Mouse (Mus musculus) fibroblast of lung, adult 2 months (primary cell): Measurements from ENCODE around the gene Kri1.
"Not testable (repeated sequence)": the region's sequence is repeated elsewhere in the genome, so short reads cannot be mapped to it uniquely, and the experiment has no call there.

Source experiments
- DNase-seq: peaks from one replicate; pipeline ENCODE4 v3.0.0-alpha.2; 2011; ENCODE audit warnings: low read depth

The Kri1 gene

DNA sequence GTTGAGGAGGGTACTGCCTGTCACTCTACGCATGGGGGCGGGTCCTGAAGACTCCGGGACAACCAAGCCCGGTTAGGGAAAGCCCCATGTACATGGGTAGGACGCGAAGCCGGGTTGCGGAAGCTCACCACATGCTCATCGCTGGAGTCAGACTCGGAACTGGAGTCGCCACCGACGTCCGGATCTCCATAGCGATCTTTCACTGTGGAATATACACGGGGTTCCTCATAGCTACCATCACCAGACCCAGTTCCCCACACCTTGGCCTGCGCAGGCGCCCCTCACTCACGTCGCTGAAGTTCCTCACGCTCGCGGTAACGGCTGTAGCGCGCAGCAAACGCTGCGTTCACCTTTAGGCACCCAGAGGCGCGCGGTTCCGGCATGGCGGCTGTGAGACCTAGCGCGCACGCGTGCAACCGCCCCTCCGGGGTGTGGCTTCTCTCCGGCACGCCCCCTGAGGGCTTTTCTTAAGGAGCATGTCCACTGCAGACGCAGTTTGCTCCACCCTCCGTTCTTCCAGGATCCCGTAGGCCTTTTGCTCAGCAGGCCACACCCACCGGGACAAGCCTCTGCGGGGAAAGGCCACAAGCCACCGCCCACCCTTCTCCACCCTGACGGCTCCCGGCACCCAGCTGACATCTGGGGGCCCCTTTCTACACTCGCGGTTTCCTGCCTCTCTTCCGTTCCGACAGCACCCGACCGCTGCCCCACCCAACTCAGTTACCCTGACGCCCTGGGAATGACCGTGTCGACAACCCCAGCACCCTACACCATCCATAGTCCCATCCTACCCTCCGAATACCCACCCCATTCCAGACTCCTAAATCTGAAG lies at the start of gene Kri1:
Gene Kri1, minus strand, starts transcription at position 399 of the 832 bp plus-strand sequence.
- DNase-seq: peak; percentile 95

DNA sequence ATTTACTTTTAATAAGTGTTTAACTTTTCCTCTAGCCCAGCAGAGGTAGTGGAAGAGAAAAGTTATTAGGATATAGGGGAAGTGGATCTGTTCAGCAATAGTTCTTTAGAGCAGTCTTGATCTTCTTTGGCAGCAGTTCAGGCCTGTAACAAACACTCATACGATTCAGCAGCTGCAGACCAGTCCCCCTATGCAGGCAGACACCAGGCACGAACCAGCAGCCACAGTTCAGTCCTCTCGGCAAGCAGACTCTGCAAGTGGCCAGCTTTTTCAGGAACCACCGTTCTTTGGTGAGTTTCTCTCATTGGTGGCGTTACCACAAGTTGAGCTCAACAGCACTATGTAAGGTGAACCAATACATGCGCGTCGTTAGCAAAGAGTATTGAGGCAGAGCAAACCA lies 48.7 kb upstream of the Kri1 start:
- DNase-seq: no peak

DNA sequence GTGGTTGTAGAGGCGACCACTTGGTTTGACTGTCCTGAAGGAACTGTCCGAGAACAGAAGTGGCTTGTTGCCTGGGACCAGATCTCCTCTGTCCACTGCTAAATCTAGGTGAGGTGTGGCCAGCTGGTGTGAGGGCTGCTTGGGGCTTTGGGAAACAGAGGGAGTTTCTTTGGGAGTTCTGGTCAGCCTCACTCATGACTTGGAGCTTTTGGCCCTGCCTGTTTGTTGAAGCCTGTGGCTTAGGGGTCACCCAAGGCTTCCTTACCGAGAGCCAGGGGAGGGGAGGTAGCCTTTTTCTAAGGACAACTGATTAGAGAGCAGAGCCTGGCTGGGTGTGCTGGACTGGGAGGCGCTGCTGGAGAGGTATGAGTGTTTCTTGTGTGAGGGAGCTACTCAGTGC lies 47.6 kb upstream of the Kri1 start:
- DNase-seq: no peak

DNA sequence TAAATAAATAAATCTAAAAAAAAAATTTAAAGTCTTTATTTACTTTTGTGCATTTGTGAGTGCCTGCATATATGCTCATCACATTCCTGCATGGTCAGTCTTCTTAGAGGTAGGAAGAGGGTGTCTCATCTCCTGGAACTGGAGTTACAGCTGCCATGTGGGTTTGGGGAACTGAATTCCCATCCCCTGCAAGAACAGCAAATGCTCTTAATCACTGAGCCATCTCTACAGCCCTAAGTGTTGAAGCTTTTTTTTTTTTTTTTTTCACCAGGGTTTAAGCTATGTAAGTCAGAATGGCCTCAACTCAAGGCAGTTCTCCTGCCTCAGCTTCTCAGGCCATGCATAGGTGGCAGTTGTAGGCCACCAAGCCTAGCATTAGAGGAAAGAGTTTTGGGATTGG lies 47.0 kb upstream of the Kri1 start:
- DNase-seq: no peak

DNA sequence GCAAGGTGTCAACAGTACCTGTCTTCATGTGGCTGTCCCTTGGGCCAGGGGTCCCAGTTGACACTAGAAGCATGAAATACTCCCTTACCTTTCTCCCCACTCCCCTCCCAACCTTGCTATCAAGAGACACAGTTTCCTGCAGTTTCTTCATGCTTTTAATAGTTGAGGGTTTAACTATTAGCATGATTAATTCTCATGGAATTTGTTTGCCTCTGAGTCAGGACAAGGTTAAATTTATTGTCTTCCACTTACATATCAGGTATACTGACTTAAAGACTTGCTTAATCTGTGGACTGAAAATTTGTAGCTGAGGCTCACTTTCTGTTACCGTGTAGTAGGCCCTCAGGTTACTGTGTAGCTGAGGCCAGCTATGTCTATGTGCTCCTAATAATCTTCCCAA lies 45.8 kb upstream of the Kri1 start:
- no peak for DNase-seq

DNA sequence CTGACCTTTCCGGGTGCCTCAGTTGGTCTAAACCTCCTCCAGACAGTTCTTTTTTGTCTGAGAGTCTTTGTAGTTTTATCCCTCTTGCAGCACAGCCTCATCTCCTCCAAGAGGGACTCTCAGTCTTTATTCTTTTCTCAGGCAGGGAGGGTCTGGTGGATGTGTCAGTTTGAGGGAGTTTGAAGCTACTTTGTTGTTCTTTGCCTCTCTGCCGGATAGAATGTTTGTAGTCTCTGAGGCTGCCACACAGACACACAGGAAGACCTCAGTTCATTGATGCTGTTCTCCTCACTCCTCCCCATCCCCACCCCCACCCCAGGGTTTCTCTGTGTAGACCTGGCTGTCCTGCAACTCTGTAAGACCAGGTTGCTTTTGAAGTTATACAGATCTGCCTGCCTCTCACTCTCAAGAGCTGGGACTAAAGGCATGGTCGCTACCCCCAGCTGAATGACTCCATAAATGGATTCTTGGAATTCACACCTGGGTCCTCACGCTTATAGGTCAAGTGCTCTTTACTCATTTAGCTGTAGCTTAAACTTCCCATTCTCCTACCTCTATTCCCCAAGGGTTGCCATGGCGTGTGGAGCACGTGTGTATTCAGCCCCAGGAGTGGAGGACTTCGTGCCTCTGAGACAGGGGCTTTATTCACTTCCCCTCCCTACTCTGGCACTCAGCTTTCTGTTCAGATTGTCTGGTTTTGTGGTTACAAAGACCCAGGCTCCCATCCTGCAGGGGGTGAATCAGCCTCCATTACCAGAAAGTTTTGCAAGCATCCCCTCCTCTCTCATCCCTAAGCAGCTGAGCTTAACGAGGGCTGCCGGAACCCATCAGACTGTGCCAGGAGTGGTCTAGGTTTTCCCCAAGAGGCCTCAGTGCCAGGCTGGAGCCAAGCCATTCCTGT lies 44.6 kb upstream of the Kri1 start:
- DNase-seq: no peak

DNA sequence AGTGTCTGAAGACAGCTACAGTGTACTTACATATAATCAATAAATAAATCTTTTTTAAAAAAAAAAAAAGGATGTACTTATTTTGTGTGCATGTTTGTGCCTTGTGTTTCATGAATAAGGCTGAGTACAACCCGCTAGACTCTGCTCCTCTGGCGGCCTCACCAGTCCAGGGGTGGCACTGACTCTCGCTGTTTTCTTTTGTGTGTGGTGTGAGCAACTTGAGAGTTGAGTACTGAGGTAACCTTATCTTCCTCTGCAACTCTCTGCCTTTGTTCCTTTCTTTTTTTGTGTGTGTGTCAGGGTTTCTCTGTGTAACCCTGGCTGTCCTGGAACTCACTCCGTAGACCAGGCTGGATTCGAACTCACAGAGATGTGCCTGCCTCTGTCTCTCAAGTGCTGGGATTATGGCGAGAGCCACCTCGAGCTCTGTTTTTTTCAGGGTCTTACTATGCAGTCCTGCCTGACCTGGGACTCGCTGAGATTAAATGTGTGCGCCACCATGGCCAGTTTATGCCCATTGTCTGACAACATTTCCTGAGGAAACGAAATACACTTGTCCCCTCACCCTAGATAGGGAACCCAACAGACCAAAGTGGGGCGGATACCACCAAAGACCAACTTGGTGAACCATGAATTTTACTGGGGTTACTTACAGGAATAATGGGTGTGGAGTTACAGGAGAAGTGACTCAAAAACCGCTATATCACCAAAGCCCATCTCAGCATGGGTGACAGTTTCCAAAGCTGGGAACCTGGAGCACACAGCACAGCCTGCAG lies 43.8 kb upstream of the Kri1 start:
- DNase-seq: no peak

DNA sequence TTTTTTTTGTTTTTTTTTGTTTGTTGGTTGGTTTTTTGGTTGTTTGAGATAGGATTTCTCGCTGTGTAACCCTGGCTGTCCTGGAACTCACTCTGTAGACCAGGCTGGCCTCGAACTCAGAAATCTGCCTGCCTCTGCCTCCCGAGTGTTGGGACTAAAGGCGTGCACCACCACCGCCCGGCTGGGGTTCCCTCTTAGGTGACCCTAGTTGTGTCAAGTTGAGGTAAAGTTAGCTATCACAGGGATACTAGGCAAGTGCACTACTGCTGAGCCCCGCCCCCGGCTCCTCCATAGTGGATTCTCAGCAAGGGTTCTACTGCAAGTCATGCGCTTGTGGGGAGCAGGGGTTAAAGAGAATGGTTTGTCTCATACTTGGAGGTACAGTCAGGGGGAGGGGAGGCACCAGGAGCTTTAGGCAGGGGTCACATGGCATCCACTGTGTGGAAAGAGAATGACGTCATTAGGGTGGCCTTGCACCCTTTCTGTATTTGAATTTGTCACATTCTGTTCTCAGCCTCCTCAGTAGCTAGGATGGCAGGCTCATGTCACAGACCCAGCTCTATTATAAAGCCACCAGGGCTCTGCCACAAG lies 42.0 kb upstream of the Kri1 start:
- no peak for DNase-seq

DNA sequence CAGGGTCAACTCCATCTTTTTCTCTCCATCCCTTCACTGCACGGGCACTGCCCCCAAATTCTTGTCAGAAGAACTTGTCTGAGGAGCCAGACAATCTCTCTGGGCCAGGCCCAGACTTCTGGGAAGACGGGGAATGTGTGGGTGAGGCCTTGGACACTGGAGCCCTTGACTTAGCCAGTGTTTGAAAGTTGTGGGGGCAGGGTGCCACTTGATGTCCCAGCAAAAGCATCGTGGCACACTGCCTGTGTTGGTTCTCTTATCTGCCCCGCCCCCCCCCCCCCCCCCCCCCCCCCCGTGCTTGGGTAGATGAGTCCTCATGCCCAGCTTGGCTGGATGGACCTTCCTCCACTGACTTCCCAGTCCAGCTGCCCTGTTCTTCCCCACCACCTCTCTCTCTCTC lies 41.3 kb upstream of the Kri1 start:
- DNase-seq: no peak

DNA sequence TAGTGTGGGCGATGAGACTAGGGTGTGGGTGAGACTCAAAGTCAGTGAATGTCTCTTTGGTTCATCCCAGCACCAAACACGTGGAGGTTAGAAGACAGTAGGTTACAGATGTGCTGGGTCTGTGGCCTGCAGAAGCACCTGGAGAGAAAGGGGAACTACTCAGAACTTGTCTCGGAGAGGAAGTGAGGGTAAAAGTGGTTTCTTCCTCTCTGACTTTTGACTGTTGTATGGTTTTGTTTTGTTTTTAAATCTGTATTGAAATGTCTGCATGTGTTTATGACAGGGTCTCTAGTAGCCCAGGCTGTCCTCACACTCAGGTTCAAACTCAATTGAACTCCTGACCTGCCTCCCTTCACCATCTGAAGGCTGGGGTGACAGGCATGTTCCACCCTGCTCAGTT lies 40.3 kb upstream of the Kri1 start:
- DNase-seq: no peak

DNA sequence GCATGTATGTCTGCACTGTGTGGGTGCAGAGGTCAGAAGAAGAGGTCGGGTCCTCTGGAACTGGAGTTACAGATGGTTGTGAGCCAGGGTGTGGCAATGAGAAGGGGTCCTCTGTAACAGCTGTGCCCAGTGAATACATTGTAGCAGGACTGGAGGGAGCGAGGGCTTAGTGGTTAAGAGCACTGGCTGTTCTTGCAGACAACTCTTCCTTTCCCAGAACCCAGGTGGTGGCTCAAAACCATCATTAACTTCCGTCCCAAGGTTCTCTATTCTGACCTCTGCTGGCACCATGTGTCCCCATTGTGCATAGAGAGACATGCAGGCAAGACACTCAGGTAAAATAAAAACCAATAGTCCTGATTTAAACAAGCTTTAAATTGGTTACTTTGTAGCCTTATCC lies 39.8 kb upstream of the Kri1 start:
- DNase-seq: no peak

DNA sequence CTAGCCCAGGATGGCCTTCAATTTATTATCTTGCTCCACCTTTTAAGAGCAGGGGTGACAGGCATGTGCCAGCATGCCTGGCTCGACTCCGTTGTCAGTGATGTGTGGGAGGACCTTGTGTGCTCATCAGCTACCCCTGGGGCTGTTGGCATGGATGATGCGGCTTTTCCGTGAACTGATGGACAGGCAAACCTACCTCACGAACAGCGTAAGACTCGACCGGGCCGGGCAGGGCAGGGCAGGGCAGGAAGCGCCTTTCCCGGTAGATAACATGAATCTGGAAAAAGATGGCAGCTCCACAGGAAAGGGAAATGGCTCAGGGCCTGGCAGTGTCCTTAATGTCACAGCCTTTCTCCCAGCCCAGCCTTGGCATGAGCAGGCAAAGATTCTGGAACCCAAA lies 36.5 kb upstream of the Kri1 start:
- DNase-seq: no peak

DNA sequence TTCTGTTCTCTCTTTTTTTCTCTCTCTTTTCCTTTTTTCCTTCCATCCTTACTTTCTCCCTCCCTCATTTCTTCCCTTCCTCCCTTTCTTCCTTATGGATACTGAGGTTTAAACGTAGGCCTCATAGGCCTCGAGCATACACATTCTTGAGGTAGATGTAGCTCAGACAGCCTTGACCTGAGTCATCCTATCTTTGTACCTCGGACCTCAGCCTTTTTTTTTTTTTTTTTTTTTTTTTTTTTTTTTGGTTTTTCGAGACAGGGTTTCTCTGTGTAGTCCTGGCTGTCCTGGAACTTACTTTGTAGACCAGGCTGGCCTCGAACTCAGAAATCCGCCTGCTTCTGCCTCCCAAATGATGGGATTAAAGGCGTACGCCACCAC lies 35.1 kb upstream of the Kri1 start:
- DNase-seq: not testable (repeated sequence)

DNA sequence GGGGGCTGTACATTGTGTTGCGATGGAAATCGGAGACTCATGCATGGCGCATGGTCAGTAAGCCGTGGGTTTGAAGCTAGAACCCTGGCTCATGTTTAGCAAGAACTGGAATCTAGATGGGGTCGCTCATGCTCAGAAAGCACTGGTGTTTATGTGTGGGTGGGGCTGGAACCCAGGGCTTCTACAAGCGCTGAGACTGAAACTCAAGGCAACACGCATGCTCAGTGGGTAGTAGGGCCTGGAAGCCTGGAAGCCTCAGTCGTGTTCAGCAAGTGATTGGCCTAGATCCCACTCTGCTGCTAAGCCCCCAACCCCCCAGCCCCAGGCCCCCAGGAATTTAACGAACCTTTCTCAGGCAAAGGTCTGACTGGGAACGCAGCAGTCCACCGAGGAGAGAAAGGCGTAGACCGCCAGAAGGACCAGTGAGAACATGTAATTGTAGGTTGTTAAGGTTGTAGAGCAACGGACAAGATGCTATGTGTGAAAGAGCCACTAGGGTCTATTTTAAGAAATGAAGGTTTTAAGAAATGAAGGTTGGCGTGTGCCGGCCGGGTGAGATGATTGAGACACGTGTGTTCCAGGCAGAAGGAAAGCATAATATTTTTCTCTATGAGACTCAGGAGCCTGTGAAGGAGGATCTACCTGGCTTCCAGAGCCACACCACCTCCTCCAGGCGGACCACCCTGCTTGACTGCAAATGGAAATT lies 34.6 kb upstream of the Kri1 start:
- no peak for DNase-seq

DNA sequence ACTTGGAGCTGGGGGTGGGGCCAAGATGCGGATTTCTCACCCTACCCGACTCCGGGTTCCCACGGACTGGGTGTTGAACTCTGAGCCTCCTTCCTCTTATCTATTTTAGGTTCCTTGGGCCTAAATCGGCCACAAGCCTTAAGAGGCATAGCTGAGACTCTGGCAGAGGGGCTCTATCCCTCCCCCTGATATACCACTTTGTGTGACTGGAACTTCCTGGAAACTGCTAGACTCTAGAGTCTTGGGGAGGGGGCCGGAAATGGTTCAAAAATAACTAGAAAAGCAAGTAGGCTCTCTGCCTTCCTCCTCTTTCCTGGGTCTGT lies 33.7 kb upstream of the Kri1 start:
- DNase-seq: no peak

DNA sequence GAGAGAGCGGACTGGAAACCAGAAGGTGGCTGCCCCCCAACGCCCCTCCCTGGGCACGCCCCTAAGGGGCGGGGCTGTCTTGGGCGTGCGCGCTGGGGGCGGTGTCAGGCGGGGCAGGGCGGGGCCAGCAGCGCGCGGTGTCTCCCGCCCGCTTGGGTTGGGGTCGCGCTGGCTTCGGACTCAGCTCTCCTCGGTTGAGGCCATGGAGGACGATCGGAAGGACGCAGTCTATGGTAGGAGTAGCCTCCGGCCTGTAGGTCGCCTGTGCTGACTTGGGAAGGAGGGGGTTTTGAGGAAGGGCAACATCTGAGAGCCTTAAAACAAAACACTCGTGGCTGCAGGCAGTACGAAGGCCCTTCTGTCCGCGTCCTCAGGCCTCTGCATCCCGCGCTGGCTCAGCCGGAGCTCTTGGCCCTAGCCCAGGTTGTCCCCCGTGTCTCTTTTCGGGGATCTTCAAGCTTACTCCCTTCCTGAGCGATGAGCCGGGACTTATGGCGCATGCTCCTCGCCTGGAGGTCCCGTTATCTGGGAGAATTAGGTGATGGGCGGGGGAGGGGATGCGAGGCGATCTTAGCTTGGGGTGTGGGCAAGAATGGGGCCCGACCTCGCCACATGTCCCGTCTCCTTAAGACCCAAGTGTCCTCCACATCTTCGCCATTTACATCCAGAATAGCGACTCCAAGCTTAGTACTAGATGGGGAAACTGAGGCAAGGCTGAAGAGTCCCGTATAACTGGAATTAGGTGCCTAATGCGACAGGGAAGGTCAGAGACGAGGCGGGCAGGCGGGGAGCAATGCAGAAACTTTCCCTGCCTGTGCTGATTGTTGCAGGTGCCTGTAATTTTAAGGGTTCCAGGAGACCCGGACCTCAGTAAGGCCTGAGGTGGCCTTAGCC lies 33.1 kb upstream of the Kri1 start, which contains the start of gene Slc44a2:
Gene Slc44a2, plus strand, starts transcription at position 80 of the 894 bp plus-strand sequence.
- DNase-seq: no peak

DNA sequence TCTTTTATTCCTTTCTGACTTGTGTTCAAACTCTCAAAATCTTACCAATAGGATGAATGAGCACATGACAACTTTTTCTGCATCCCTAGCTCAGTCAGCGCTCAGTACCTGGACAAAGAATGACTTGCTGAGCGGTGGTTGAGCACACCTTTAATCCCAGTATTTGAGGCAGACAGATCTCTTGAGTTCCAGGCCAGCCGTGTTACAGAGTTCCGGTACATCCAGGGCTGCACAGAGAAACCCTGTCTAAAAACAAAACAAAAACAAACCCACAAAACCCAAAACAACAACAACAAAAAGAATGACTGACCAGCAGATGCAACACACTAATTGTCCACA lies 32.5 kb upstream of the Kri1 start:
- no peak for DNase-seq

DNA sequence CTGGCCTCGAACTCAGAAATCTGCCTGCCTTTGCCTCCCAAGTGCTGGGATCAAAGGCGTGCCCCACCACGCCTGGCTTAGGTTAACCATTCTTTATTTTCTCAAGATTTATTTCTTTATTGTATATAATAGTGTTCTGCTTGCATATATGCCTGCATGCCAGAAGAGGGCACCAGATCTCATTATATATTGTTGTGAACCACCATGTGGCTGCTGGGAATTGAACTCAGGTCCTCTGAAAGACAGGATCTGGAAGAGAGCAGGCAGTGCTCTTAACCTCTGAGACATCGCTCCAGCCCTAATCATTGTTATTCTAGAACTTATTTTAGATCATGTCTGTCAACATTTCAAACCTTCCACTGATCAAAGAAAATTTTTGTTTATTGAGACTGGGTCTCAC lies 31.7 kb upstream of the Kri1 start:
- no peak for DNase-seq

DNA sequence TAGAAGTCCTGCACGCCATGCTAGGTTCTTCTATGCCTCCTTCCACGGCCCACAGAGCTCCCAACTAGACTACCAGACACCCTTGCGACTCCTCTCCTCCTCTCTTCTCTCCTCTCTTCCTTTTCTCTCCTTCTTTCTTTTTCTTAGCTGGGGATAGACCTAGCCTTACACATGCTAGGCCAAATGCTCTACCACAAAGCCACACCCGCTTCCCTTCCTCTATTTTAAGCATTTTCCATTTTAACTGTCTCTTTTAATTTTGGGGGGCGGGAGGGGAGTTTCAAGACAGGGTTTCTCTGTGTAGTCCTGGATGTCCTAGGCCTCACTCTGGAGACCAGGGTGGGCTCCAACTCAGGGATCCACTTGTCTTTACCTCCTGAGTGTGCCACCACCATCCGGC lies 31.0 kb upstream of the Kri1 start:
- no peak for DNase-seq

DNA sequence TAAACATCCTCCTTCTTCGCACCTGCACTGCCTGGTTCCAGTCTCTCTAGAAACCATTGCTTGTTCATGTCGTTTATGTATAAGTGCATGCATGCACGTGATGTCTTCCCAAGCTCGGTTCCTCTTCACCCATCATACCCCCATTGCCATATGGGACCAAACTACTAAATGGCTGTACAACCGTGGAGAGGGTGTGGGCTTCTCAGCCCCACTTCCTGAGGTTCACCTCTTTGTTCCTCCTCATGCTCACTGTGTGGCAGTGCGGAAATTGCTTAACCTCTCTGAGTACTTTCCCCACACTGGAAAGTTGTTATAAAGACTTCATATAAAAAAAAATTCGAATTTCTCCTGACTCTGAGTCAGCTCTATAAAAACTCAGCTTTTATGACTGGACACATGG lies 28.9 kb upstream of the Kri1 start:
- no peak for DNase-seq

DNA sequence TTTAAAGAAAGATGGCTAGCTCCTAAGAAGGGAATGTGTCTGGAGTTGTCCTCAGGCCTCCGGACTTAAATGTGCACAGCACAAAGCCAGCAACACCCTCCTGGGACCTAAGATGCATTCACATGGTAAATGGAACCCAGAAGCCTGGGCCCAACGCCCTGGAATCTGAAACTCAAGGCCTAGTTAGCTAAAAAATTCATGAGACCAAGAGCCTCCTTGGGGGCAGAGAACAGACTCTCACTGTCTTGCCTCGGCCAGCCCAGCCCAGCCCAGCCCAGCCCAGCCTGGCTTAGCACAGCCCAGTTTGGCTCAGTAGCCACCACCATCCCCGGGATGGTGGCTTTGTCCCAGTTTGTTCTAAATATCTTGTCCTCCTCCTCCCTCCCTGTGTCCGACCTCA lies 27.7 kb upstream of the Kri1 start:
- DNase-seq: peak; percentile 89
